Mouse (Mus musculus): Measurements from ENCODE around the gene Slc8a2.

- TF ChIP-seq HCFC1 (IDR thresholded peaks at IDR 0.05; ENCODE audit: borderline replicate concordance, insufficient read depth, low read length): no peak
- TF ChIP-seq MAFK (IDR thresholded peaks at IDR 0.05; ENCODE audit: insufficient read depth, low read depth, low read length): no peak
- no peak for TF ChIP-seq CHD2 (IDR thresholded peaks at IDR 0.05; ENCODE audit: low read depth, low read length)
- TF ChIP-seq ZC3H11A (IDR thresholded peaks at IDR 0.05; ENCODE audit: borderline replicate concordance, low read depth, low read length): no peak
Observed at GRCm38 (mm10) chr7:16193702-16194101, 64.1 kb downstream of the Slc8a2 start.
